Mouse (Mus musculus) left cerebral cortex, adult 2 months (tissue): Measurements from ENCODE around the gene Tma7. TPM values are rescaled to one million over a fixed set of nuclear protein-coding genes. Genes with fewer than 3 reads are reported as not detected.
A peak's percentile ranks its signal among the peaks of the same experiment; 100 is the strongest.

Source experiments
- DNase-seq, 2 experiments: peaks; one replicate each; pipeline ENCODE4 v3.0.0; 2021 to 2022; ENCODE audit warnings: low spot score in 2 of 2, mixed read lengths in 1 of 2; ENCODE audit errors: extremely low spot score in 1 of 2
- H3K27ac ChIP-seq: fragments of 200-600 bp; 2 replicates; pipeline ENCODE4 v1.8.1; 2022
- H3K4me3 ChIP-seq: fragments of 200-600 bp; 2 replicates; pipeline ENCODE4 v1.8.1; 2022
- CTCF ChIP-seq: fragments of 200-600 bp; IDR thresholded peaks from 2 replicates; pipeline ENCODE4 v1.8.1; 2022; ENCODE audit warnings: antibody characterized with exemption, mild to moderate bottlenecking, moderate library complexity
- intact Hi-C: fragments of 180-260 bp; cut with DNase I; formaldehyde crosslinking; loops from one replicate; pipeline ENCODE4 v1.15.1; 2025
- total RNA-seq, 2 experiments: library from RNA; stranded (reverse); gene quantifications; 2 replicates each; pipeline ENCODE4 v1.2.3; 2021

Tma7 gene
- total RNA-seq, 2 experiments from 2014 or later, result 312 to 332 TPM

DNA sequence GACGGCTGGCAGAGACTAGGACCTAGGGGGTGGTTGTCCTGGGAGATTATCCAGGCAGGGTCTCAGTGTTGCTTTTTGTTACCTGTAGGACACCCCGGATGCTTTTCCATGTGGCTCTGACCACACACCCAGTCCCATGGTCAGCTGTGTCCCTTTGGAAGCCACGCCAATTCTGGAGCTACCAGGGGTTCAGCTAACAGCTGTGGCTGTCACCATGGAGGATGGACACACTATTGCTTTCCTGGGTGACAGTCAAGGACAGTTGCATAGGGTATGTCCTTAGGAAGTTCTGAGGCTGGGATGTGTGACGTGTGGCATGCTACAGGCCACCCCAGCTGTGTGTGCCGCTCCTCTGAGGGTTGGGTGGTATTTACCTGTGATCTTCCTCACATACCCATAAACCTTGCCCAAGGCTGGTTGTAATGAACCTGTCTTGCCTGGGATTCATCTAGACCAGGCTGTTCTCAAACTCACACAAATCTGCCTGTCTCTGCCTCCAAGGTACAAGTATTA is 19.6 kb upstream of the Tma7 start:
- DNase-seq, result no peak
- intact Hi-C loops, result no loop called here
- Histone ChIP-seq H3K4me3 (no peak overlapping the region), H3K27ac (no peak overlapping the region)
- TF ChIP-seq CTCF, result no peak

DNA sequence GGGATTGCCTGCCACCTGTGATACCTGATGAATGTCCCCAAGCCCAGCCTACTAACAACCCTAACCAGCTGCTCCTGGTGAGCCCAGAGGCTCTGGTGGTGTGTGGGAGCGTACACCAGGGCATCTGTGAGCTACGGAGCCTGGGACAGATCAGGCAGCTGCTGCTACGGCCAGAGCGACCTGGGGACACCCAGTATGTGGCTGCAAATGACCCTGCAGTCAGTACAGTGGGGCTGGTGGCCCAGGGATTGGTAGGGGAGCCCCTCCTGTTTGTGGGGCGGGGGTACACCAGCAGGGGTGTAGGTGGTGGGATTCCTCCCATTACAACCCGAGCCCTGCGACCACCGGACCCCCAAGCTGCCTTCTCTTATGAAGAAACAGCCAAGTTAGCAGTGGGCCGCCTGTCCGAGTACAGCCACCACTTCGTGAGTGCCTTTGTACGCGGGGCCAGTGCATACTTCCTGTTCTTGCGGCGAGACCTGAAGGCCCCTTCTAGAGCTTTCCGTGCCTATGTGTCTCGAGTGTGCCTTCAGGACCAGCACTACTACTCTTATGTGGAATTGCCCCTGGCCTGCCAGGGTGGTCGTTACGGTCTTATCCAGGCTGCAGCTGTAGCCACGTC is 18.0 kb upstream of the Tma7 start:
- DNase-seq, result no peak
- intact Hi-C loops, result no loop called here
- no peak for TF ChIP-seq CTCF
- Histone ChIP-seq H3K27ac (no peak overlapping the region), H3K4me3 (no peak overlapping the region)

DNA sequence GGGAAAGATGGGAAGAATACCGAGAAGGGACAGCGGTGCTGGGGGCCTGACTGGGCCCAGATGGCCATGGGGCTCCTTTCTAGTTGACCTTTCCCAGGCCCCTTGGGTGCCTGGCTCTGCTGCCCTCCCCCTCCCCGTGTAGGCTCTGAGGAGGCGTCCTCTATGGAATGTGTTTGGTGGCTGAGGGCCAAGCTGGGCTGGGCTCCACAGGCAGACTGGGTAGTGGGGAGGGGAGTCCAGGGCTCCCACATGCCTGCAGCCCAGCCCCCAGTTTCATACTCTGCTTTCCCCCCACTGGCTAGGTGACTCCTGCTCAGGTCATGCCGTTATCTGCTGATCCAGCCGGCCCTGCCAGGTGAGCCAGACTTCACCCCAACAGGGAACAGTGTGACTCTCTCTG is 16.6 kb upstream of the Tma7 start:
- Histone ChIP-seq H3K4me3 (no peak overlapping the region), H3K27ac (peak overlapping the region; percentile 58)

DNA sequence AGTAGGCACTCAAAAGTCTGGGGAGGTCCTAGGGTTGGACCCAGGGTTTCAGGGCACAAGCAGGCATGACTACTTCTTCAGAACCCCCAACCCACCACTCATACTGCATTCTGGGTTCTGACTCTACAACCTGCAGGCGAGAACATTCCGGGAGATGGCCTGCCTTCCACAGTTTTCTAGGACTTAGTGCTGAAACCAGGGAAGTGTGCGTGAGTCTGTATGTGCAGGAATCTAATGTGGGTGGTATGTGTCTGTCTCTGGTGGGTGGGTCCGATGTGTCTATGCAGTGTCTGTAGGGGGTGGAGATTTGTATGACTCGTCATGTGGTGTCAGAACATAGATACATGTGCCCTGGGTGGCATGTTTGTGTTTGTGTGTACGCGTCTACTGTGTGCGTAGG is 16.0 kb upstream of the Tma7 start:
- intact Hi-C loops, result no loop called here
- Histone ChIP-seq H3K27ac (peak overlapping the region; percentile 58), H3K4me3 (peak overlapping the region; percentile 16; the same call in 1 of the 2 replicates)
- TF ChIP-seq CTCF, result no peak
- no peak for DNase-seq

More for the DNA sequence above, 16.6 kb upstream of the Tma7 start:
- peak in 1 of 2 experiments; percentile 51 for DNase-seq
- intact Hi-C loops, result no loop called here
- no peak for TF ChIP-seq CTCF

DNA sequence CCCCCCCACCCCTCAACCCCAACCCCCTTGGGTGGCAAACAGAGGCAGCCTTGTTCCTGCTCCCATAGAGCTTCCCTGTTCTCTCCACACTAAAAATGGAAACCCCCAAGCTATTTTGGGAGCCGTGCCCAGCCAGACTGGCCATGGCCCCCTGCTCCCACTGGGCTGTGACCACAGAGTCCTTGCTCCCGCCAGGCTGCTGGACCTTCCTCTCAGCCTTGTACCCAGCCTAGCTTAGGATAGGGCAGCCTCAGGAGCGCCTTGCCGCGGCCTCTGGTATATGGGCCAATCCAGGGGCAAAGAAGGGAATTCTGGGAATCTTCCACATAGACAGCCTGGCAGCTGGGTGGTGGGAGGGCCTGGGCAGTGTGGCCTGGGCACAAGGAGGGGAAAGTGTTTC is 15.4 kb upstream of the Tma7 start:
- TF ChIP-seq CTCF, result no peak
- DNase-seq, result peak; percentile 36 to 71
- Histone ChIP-seq H3K4me3 (peak overlapping the region; percentile 16; the same call in 1 of the 2 replicates), H3K27ac (peak overlapping the region; percentile 58)
- intact Hi-C loops, result no loop called here

DNA sequence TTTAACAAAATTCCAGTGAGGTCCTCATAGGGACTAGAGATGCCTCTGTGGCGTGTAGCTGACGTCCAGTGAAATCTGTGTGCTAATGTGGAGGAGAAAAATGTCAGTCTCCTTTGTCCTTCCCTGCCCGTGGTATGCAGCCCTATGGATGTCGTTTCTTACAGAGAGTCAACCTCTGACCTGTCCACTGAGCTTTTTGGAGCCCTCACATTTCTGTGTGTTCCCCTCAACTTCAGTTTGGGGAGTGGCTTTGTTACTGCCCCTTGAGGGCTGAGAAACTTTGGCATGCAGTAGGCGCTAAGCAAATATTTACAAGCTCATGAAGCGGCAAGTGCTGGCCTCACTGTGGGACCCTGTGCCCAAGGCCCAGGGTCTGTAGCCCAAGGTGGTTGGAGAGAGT is 14.9 kb upstream of the Tma7 start:
- no peak for TF ChIP-seq CTCF
- DNase-seq, result no peak
- intact Hi-C loops, result no loop called here
- peak overlapping the region; percentile 92 for H3K27ac ChIP-seq
- H3K4me3 ChIP-seq, result peak overlapping the region; percentile 75; the same call in 1 of the 2 replicates

DNA sequence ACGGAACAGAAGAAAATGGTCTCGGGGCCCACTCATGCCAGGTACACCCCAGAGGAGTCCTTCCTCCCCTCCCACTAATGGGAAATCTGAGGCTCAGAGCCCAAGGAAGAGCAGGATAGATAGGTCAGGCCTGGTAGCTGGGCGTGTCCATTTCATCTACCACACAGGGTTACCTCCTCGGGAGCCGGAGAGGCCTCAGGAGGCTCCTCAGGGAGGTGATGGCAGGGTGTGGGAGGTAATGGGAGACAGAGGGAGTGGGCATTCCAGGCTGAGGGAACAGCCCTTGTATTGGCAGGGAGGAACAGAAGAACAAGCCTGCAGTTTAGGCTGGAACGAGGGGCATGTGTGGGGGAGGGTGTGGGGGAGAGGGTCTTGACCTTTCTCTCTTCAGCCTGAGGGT is 14.5 kb upstream of the Tma7 start:
- peak overlapping the region; percentile 75 for H3K4me3 ChIP-seq
- intact Hi-C loops, result no loop called here
- peak overlapping the region; percentile 92 for H3K27ac ChIP-seq
- no peak for DNase-seq
- no peak for TF ChIP-seq CTCF

DNA sequence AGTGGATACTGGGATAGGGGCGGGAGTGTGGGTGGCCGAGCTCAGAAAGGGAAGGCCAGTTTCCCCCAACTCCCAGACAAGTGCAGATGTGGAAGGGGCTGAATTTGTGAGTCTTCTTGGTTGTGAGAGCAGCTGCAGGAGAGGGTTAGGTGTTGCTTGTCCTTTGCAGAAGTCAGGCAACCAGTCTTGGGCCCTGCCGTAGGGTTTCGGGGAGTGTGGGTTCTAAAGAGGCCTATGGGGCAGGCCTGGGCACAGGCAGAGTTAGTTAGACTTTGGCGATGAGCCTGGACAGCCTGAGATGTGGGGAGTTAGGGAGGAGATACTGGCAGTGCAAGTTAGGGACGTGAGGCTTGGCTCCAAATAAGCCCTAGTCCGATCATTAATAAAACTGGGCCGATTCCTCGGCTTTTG is 13.9 kb upstream of the Tma7 start:
- intact Hi-C loops, result no loop called here
- H3K27ac ChIP-seq, result peak overlapping the region; percentile 92
- H3K4me3 ChIP-seq, result peak overlapping the region; percentile 75
- TF ChIP-seq CTCF, result no peak
- no peak for DNase-seq

DNA sequence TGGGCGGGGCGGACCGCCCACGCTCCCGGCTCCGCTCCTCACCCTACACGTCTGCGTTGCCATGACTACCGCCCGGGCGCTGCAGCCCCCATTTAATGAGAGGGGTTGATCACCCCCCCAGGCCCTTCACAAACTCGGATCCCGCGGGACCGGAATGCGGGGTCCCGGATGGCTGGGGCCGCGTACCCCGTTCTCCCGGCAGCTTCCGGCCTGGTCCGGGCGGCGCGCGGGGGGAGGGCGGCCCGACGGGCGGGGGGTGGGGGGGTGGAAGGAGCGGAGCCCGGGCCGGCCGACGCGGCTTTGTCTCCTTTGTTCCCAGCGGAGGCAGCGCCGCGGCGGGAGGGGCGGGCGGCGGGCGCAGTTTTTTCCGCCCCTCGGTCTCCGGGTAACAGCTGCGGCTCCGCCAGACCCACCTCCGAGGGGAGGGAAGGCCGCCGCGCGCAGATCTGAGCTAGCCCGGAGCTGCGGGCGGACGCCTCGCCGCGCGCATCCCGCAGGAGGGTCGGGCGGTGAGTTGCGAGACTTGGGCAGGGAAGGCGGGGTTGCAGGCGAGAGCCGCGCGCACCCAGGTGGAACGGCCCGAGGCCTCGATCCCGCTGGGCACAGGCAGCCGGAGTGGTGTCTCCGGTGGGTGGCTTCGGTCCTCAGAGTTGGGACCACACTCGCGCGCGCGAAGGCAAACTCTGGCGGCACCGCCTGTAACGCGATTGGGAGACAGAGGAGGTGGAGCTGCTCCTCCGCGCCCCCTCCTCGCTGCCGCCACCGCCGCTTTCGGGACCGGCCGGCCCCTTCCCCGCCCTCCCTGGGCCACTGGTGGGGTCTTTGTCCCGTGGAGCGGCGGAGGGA is 13.0 kb upstream of the Tma7 start, which contains the start of gene Plxnb1:
Gene Plxnb1, plus strand, starts transcription at position 253 of the 846 bp plus-strand sequence.
- Histone ChIP-seq H3K4me3 (peak within 1 kb of the TSS; percentile 75), H3K27ac (peak within 1 kb of the TSS; percentile 92)
- no peak for TF ChIP-seq CTCF
- intact Hi-C loops, result no loop called here
- peak; percentile 60 to 75 for DNase-seq

DNA sequence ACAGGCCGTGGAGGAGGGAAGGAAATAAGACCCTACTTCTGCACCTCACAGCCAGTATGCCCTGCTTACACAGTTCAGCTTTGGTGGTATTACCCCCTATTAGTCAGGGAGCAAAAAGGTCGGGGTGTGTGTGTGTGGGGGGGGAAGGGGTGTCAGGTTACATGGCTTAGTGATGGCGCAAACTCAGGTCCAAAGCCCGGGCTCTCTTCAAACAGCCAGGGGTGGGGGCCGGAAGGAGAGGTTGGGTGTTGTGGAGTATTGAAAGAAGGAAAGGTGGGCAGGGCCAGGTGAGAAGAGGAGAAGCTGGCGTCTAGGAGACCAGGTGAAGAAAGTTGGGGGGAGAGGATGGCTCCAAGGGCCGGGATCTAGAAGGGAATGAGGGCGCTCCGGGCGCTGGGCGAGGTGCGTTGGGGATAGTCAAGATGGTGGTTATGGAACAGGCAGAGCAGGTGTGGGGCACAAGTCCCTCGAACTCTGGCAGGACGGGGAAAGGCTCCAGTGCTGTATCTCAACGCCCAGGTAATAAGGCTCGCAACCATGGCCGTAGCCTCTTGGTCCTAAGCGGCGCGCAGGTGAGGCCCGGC is 12.3 kb upstream of the Tma7 start:
- intact Hi-C loops, result no loop called here
- DNase-seq, result no peak
- Histone ChIP-seq H3K27ac (peak overlapping the region; percentile 92), H3K4me3 (peak overlapping the region; percentile 75)
- no peak for TF ChIP-seq CTCF

DNA sequence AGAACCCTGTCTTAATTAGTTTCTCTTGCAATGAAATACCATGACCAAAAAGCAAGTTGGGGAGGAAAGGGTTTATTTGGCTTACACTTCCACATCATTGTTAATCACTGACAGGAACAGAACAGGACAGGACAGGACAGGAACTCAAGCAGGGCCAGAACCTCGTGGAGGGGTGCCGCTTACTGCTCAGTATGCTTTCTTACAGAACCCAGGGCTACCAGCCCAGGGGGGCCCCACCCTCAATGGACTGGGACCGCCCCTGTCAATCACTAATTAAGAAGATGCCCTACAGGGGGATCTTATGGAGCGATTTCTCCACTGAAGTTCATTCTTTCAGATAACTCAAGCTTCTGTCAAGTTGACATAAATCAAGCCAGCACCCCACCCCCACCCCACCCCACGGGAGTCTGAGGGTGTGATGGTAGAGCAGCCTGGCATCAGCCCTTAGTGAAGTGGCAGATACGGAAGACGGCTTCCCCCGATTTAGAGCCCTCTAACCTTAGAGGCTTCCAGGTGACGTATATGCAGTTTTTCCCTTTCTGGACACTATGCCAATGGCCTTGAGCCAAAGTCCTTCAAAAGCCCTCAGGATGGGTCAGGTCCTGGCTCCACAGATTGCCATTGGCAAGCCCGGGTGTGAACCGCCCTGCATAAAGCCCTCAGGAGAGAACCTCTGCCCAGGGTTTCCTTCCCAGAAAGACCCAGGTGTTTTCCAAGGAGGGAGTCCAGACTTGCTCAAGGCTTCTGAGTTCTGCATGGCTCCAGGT is 11.6 kb upstream of the Tma7 start:
- Histone ChIP-seq H3K27ac (no peak overlapping the region), H3K4me3 (no peak overlapping the region)
- no peak for TF ChIP-seq CTCF
- intact Hi-C loops, result no loop called here
- no peak for DNase-seq
